Mouse (Mus musculus) stomach, postnatal 0 days (tissue): Measurements from ENCODE around the gene D630023F18Rik.

Experiments used
- CTCF ChIP-seq: IDR thresholded peaks from 2 replicates; pipeline ENCODE4 v1.5.1; 2016; ENCODE audit warnings: antibody characterized with exemption, low read depth, mild to moderate bottlenecking, moderate library complexity
- EP300 ChIP-seq: optimal IDR thresholded peaks from 2 replicates; pipeline ENCODE3; 2016; ENCODE audit warnings: antibody characterized with exemption

DNA sequence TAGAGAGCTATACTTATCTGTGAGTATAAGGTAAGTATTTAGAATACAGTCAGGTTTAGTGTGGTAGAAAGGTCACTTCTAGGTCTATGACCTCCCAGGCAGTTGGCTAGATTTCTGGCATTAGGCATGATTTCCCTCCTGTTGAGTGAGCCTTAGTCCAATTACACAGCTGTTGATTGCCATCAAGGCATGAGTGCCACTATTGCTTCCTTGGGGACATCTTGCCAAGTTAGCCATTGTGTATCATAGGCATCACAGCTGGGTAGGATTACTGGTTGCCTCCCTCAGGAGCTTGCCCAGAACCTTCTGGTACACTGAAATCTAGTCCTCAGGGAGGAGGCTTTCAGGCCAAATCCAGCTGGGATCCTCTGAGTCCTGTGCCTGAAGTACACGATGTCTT, 9.8 kb upstream of the D630023F18Rik start:
- TF ChIP-seq EP300 (no peak), CTCF (no peak)
